Mouse (Mus musculus): ENCODE results near the gene Sipa1l3.

Sipa1l3 gene

DNA sequence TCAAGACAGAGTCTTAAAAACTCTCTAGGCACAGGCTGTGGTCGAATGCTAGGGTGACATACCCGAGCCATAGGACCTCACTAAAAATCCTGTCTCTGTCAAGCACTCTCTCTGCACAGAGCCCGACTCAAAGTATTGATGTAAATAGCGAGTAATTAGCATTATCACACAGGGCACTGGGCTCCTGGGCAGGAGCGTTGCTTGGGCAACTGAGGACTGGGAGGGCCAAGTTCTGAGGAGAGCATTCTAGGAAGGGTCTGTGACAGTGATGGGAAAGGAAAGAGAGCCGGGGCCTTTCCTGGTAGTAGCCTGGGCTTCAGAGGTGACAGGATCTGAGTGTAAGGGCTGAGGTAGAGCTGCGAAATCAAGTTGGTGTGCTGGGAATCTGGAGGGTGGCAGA, 212.3 kb downstream of the Sipa1l3 start:
- in situ Hi-C loops (cut with MboI, MseI) = no loop called here

GRCm38 (mm10) chr7:29305263-29305988, 213.0 kb downstream of the Sipa1l3 start:
- in situ Hi-C loops (cut with MboI, MseI) = no loop called here

- in situ Hi-C loops (cut with MboI, MseI) = loop anchor here (5.0 kb wide), 1 partner anchor 252 kb away; no protein-coding TSS in a partner anchor
These were observed 213.8 kb downstream of the Sipa1l3 start for GRCm38 (mm10) chr7:29304463-29305262.

- in situ Hi-C loops (cut with MboI, MseI) = loop anchor here (5.0 kb wide), 1 partner anchor 252 kb away; no protein-coding TSS in a partner anchor
These were observed 214.5 kb downstream of the Sipa1l3 start, which contains the start of gene Dpf1 for GRCm38 (mm10) chr7:29303738-29304462. Gene Dpf1 (plus strand): TSS chr7:29303951.

- in situ Hi-C loops (cut with MboI, MseI) = loop anchor here (5.0 kb wide), 1 partner anchor 250 kb away; no protein-coding TSS in a partner anchor
These were observed 215.8 kb downstream of the Sipa1l3 start for GRCm38 (mm10) chr7:29302641-29303040.

GRCm38 (mm10) chr7:29301127-29301566, 217.3 kb downstream of the Sipa1l3 start:
- in situ Hi-C loops (cut with MboI, MseI) = loop anchor here (5.0 kb wide), 1 partner anchor 249 kb away; no protein-coding TSS in a partner anchor

DNA sequence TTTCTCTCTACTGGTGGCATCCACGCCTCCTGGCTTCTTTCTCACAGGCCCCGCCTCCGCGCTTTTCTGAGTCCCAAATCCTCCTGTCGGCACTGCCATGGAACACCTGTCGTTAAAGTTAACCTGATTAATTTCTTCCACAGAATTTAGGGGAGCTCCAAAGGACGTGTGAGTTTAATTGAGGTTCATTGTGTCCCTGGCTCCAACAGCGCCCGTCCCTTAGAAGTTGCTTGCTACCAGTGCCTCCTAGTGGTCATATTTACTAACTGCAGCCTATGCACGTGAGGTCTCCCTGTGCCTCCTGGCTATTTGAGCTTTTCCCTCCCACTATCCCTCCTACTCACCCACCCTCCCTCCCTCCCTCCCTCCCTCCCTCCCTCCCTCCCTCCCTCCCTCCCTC, 221.4 kb downstream of the Sipa1l3 start:
- in situ Hi-C loops (cut with MboI, MseI) = no loop called here

DNA sequence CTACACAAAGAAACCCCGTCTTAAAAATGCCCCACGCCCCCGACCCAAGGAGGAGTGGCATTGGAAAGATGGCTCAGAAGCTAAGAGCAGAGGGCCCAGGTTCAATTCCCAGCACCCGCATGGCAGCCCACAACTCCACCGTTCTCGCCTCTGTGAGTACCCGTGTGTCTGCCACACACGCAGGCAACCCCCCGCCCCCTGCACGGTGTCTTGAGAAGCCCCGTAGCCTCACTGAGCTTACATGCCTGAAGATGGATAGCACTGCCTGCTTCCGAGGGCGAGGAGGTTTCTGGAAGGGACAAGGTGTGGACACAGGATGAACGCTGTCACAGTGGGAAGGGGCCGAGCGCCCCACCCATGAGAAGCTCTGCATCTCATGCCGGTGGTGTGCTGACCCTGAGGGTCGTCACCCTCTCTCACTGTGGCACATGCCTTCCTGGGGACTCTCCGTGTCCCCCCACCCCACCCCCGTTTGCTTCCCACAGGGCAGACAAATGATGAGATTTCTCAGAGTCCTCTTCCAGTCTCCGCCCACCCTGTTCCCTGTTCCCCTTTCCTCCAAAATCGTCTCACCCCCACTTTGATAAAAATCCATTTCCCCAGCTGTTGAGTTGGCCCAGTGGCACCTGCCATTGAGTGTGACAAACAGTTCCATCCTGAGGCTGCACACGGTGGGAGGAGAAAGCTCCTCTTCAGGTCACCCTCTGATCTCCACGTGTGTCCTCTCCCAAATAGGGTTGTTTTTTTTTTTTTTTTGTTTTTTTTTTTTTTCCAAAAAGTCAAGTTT, 222.4 kb downstream of the Sipa1l3 start:
- in situ Hi-C loops (cut with MboI, MseI) = no loop called here

DNA sequence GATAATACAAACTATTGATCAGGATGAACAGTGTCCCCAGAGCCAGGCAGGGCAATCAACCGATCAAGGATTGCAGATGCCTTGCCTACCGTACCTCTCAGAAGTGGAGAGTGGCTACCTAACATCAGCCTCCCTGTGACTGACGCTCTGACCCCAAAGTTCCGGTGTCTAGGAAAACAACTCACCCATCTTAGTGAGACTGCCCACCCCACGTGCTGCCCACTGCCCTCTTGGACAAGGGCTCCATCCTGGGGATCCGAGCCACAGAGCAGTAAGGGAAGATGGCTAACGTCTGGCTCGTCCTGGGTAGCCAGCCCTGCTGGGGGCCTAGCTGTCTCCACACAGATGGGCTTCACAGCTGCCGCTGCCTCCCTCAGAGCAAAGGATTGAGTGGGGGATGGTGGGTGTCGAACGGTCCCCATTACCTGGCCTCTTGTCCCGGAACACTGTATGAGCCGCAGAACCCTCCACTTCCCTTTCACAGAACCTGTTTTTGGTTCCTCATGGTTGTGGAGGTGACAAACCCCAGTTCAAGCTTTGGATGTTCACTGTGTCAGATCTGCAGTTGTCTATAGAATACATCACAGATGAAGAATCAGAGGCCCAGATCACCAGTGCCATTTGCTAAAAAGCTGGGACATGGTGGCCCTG, 224.2 kb downstream of the Sipa1l3 start:
- in situ Hi-C loops (cut with MboI, MseI) = no loop called here

- in situ Hi-C loops (cut with MboI, MseI) = no loop called here
These were observed 225.0 kb downstream of the Sipa1l3 start for GRCm38 (mm10) chr7:29293131-29294065.

DNA sequence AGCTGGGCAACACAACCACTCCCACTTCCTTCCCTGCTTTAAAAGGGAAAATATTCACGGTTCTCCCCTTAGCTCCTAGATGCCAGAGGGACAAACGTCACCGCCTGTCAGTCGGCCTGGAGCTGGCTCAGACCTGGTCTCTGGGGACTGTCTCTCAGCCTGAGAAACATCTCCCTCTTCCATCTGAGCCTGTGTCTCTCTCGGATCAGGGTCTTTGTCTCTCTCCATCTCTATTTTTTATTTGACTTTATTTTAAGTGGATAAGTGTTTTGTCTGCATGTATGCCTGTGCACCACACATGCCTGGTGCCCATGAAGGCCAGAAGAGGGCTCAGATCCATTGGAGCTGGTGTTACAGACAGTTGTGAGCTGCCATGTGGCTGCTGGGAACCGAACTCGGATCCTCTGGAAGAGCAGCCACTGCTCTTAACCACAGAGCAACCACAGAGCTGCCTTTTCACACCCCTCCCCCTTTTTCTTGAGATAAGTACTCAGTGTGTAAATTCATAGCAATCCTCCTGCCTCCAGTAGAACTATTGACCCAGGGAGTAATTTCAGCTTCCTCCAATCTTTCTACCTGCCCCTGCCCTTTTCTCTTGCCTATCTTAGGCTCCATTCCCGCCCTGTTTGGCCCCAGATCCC, 225.9 kb downstream of the Sipa1l3 start:
- in situ Hi-C loops (cut with MboI, MseI) = no loop called here

- in situ Hi-C loops (cut with MboI, MseI) = no loop called here
These were observed 226.6 kb downstream of the Sipa1l3 start for GRCm38 (mm10) chr7:29291616-29292457.

DNA sequence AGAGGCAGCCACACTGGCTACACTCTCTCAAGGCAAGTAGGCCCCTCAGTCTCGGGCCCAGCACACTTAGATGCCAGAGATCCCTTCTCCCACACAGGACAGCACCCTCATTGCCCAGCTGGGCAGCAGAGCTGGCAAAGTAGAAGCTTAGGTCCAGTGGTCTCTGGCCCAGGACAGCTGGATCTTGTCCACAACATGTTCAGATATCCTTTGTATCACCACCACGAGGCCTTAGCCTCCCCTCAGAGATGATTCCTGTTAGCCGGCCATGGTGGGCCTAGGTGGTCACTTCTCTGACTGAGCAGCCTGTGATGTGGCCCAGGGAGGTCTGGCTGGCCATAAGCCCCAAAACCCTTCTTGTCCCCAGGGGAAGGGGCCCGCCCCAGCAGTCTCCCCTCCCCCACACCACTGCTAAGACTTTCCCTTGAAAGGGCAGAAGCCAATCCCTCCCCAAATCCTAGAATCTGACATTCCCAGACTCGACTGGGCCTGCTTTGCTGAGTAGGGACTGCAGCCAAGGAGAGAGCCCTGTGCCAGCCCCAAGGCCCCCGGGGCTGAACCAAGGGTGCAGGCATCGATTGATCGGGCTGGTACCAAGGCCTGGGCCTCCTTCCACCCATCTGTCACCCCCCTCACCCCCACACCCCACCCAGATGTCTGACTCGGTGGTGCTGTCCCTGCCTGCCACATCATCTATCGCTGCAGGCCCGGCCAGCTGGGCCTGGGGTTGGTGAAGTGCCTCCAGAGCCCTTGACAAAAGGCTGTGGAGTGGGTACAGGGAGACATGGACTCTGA, 227.6 kb downstream of the Sipa1l3 start:
- in situ Hi-C loops (cut with MboI, MseI) = no loop called here

DNA sequence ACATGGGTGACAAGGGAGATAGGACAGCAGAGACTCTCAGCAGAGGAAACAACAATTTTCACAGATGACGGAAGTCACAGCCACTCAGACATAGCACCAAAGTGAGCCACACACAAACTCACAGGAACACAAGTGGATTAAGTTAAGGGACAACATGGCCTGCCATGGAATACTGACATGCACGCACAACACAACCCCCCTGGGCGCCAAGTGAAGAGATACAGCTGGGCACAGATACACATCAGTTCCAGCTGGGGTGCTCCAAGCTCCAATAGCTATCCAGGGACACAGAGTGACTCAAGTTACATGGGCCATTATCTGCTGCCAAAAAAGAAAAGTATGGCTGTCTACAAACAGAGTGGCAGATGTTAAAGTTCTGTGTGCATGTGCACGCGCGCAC, 228.6 kb downstream of the Sipa1l3 start:
- in situ Hi-C loops (cut with MboI, MseI) = loop anchor here (10.0 kb wide), 1 partner anchor 245 kb away; no protein-coding TSS in a partner anchor

GRCm38 (mm10) chr7:29288942-29289638, 229.4 kb downstream of the Sipa1l3 start, which contains the start of gene Ppp1r14a:
Gene Ppp1r14a (plus strand): TSS chr7:29289308.
- in situ Hi-C loops (cut with MboI, MseI) = loop anchor here (10.0 kb wide), 1 partner anchor 244 kb away; no protein-coding TSS in a partner anchor

DNA sequence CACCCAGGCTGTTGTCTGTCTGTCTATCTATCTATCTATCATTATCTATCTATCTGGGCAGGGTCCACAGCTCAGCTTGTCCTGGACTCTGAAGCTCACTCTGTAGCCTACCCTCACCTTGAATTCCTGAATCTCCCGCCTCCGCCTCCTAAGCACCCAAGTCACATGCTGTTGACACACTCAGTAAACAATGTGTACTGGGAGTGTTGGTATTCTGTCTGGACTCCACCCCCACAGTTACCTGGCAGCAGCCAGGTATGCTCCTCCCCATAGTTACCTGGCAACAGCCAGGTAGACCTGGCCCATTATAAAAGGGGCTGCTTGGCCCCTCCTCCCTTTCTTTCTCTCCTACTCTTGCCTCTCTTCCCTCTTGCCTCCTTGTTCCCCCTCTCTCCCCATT, 230.4 kb downstream of the Sipa1l3 start:
- in situ Hi-C loops (cut with MboI, MseI) = loop anchor here (10.0 kb wide), 1 partner anchor 243 kb away; no protein-coding TSS in a partner anchor

Data from T-helper 1 cell (primary cell).